Mouse (Mus musculus) cerebellum, adult 2 months (tissue): Measurements from ENCODE around the gene Il4ra.

Source experiments
- CTCF ChIP-seq: fragments of 200-500 bp; IDR thresholded peaks from 2 replicates; pipeline ENCODE4 v1.5.1; 2011; ENCODE audit warnings: low read depth, mild to moderate bottlenecking, control low read depth, low read length, moderate library complexity, borderline replicate concordance; ENCODE audit not compliant: insufficient read depth
- POLR2A ChIP-seq: fragments of 200-500 bp; IDR thresholded peaks from 2 replicates; pipeline ENCODE4 v1.6.1; 2011; ENCODE audit warnings: low read length, control low read depth, borderline replicate concordance; ENCODE audit not compliant: insufficient read depth

GRCm38 (mm10) chr7:125620077-125620476, 68.2 kb downstream of the Il4ra start:
- TF ChIP-seq CTCF (no peak), POLR2A (no peak)
